In the genomic region with DNA sequence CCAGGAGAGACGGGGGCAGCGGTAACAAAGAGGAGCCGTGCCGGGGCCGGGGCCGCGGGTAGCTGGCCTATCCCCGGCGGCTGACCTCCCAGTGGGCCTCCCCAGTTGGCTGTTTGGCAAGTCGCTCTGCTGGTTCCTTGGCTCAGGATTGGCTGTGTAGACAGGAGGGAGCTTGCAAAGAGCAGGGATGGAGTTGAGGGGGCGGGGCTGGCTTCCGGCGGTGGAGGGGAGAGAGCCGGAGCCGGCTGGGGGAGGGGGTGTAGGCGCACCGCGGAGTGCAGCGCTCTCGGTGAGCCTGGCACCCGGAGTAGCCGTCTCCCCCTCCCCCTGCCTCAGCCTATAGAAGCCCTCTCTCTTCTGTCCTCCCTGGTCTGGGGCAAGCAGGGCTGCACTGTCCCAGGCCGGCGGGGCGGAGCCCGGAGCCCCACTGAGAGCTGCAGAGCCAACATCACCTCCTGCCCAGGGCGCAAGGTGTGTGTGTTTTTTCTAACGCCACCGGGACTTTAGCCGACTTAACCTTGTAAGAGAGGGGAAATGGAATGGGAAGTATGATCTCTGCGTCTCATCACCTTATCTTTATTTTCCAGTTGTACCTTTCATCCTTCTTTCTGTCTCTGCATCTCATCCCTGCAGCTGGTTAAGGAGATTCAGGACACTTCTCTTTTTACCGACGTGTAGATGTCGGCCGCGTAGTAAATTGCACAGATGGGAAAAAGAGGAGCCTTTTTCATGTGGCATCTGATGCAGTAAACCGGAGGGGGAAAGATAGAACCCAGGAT, we compare ENCODE assay signal across 8 mouse cellular contexts. TPM values are rescaled to one million over a fixed set of nuclear protein-coding genes. Genes with fewer than 3 reads are reported as not detected.
DNase-seq lines count a peak whose midpoint lies in the region; ATAC-seq and TF ChIP-seq lines count a peak whose summit lies in the region.

No protein-coding gene starts in this region.

- H3K9ac ChIP-seq in forebrain, embryonic 15.5 days (replicated peaks), result peak overlapping the region; percentile 82
- H3K9ac ChIP-seq in lung, embryonic 14.5 days, result peak overlapping the region; percentile 73

- WGBS in forebrain, embryonic 15.5 days, result under 1% methylated on average over 30 of the region's 37 CpGs
- under 1% methylated on average over 32 of the region's 37 CpGs for WGBS in lung, embryonic 14.5 days
- 1% methylated on average over 37 of the region's 37 CpGs for WGBS in olfactory bulb, adult 2 months
- WGBS in thymus, adult 2 months, result under 1% methylated on average over 36 of the region's 37 CpGs

- peak overlapping the region; percentile 83 for H3K4me3 ChIP-seq in forebrain, embryonic 15.5 days
- peak overlapping the region; percentile 83 for H3K4me3 ChIP-seq in layer of hippocampus, adult 2 months
- H3K4me3 ChIP-seq in lung, embryonic 14.5 days (ENCODE audit: low read depth, low read length), result peak overlapping the region; percentile 69
- H3K4me3 ChIP-seq in olfactory bulb, adult 2 months (ENCODE audit: insufficient read depth, low read depth, low read length), result peak overlapping the region; percentile 97
- H3K4me3 ChIP-seq in thymus, adult 2 months (ENCODE audit: control insufficient read depth, insufficient read depth, low read length), result peak overlapping the region; percentile 88

- peak overlapping the region; percentile 76 for H3K4me2 ChIP-seq in forebrain, embryonic 15.5 days (replicated peaks)
- peak overlapping the region; percentile 66 for H3K4me2 ChIP-seq in lung, embryonic 14.5 days

- no peaks in the 10 kb centered on the region for H3K27me3 ChIP-seq in forebrain, embryonic 15.5 days
- H3K27me3 ChIP-seq in lung, embryonic 14.5 days (ENCODE audit: insufficient read depth, low read length), result no peaks in the 10 kb centered on the region
- no peaks in the 10 kb centered on the region for H3K27me3 ChIP-seq in thymus, adult 2 months (ENCODE audit: control insufficient read depth, insufficient read depth, low read length)

- TF ChIP-seq CTCF in layer of hippocampus, adult 2 months (conservative IDR thresholded peaks at IDR 0.05), result no peak
- TF ChIP-seq CTCF in lung, embryonic 14.5 days (IDR thresholded peaks at IDR 0.05; ENCODE audit: low read depth), result no peak
- no peak for TF ChIP-seq CTCF in olfactory bulb, adult 2 months (IDR thresholded peaks at IDR 0.05; ENCODE audit: insufficient read depth, low read depth, low read length)
- no peak for TF ChIP-seq CTCF in thymus, adult 2 months (IDR thresholded peaks at IDR 0.05; ENCODE audit: borderline replicate concordance, control insufficient read depth, extremely low read depth, insufficient read depth, low read length, poor library complexity)

- peak; percentile 99 for ATAC-seq in forebrain, embryonic 15.5 days (replicated peaks)
- ATAC-seq in lung, embryonic 14.5 days (ENCODE audit: insufficient read depth), result peak; percentile 100

- H3K36me3 ChIP-seq in forebrain, embryonic 15.5 days, result no peaks in the 10 kb centered on the region
- no peaks in the 10 kb centered on the region for H3K36me3 ChIP-seq in lung, embryonic 14.5 days (ENCODE audit: insufficient read depth)
- no peaks in the 10 kb centered on the region for H3K36me3 ChIP-seq in thymus, adult 2 months (ENCODE audit: control insufficient read depth, insufficient read depth, low read length)

- peaks cover 59% of the 10 kb centered on the region for H3K4me1 ChIP-seq in forebrain, embryonic 15.5 days
- peaks cover 2% of the 10 kb centered on the region; the same call in 1 of the 2 replicates for H3K4me1 ChIP-seq in lung, embryonic 14.5 days (ENCODE audit: insufficient read depth)
- peaks cover 10% of the 10 kb centered on the region for H3K4me1 ChIP-seq in olfactory bulb, adult 2 months (ENCODE audit: control insufficient read depth, insufficient read depth, low read length)
- peaks cover 9% of the 10 kb centered on the region for H3K4me1 ChIP-seq in thymus, adult 2 months (replicated peaks; ENCODE audit: control insufficient read depth, insufficient read depth, low read length)

- DNase-seq in ES-CJ7 (ENCODE audit: low read depth, low spot score), result peak; percentile 97
- DNase-seq in cerebellum, adult 11 months, result peak; percentile 93
- DNase-seq in heart, postnatal 36 days, result peak; percentile 86 to 89
- DNase-seq in layer of hippocampus, adult 2 months (ENCODE audit: low spot score in 2 of 2), result peak; percentile 91 to 96
- DNase-seq in lung, embryonic 14.5 days, result peak; percentile 96
- DNase-seq in thymus, adult 2 months, result peak; percentile 87

- intact Hi-C loops in heart, postnatal 36 days (cut with DNase I), result no loop called here

- no peaks in the 10 kb centered on the region for H3K9me3 ChIP-seq in forebrain, embryonic 15.5 days
- no peaks in the 10 kb centered on the region for H3K9me3 ChIP-seq in lung, embryonic 14.5 days (ENCODE audit: low read depth, low read length)

- TF ChIP-seq POLR2A in olfactory bulb, adult 2 months (IDR thresholded peaks at IDR 0.05; ENCODE audit: insufficient read depth, low read depth, low read length), result no peak; the same call in 1 of the 2 replicates
- peak; percentile 38; the same call in 1 of the 2 replicates for TF ChIP-seq POLR2A in thymus, adult 2 months (IDR thresholded peaks at IDR 0.05; ENCODE audit: control insufficient read depth, extremely low read depth, insufficient read depth, low read length, poor library complexity)

- peak overlapping the region; percentile 90 for H3K27ac ChIP-seq in forebrain, embryonic 15.5 days (replicated peaks)
- H3K27ac ChIP-seq in layer of hippocampus, adult 2 months, result peak overlapping the region; percentile 89
- peak overlapping the region; percentile 82 for H3K27ac ChIP-seq in lung, embryonic 14.5 days (ENCODE audit: low read depth)
- peak overlapping the region; percentile 93 for H3K27ac ChIP-seq in olfactory bulb, adult 2 months (ENCODE audit: insufficient read depth, low read depth, low read length)
- no peak overlapping the region for H3K27ac ChIP-seq in thymus, adult 2 months (ENCODE audit: control insufficient read depth, insufficient read depth, low read length)

RNA-seq across cellular contexts. Expression of a gene that starts 21.1 kb away (rescaled TPM):
- polyA plus RNA-seq in forebrain, embryonic 15.5 days (2015; fragmentation: Nextera tagmentation; extraction: Ambion mirVana), result 20.0 and 20.5 TPM in 2 replicates
- 10 to 100 TPM; 11.7 to 12.3 TPM for total RNA-seq in heart, postnatal 36 days (2021)
- total RNA-seq in layer of hippocampus, adult 2 months (2021), result 10 to 100 TPM; 29.5 to 30.3 TPM
- polyA plus RNA-seq in lung, embryonic 14.5 days (2014; fragmentation: Nextera tagmentation; extraction: Ambion mirVana), result 17.8 and 17.9 TPM in 2 replicates
- not detected in 2 replicates for polyA plus RNA-seq in olfactory bulb, adult 2 months (2012; ENCODE audit: insufficient read depth, insufficient read length, low replicate concordance, missing spikeins)
- 17.6 and 18.9 TPM in 2 replicates for polyA plus RNA-seq in thymus, adult 2 months (2012; rRNA removed)

RNA-seq across cellular contexts. Expression of a gene that starts 35.4 kb away (rescaled TPM):
- 33.3 TPM in 2 replicates for polyA plus RNA-seq in forebrain, embryonic 15.5 days (2015; fragmentation: Nextera tagmentation; extraction: Ambion mirVana)
- total RNA-seq in heart, postnatal 36 days (2021), result 10 to 100 TPM; 26.2 to 28.4 TPM
- 10 to 100 TPM; 19.5 to 20.1 TPM for total RNA-seq in layer of hippocampus, adult 2 months (2021)
- polyA plus RNA-seq in lung, embryonic 14.5 days (2014; fragmentation: Nextera tagmentation; extraction: Ambion mirVana), result 37.5 and 38.5 TPM in 2 replicates
- polyA plus RNA-seq in olfactory bulb, adult 2 months (2012; ENCODE audit: insufficient read depth, insufficient read length, low replicate concordance, missing spikeins), result not detected in 2 replicates
- 41.7 and 45.7 TPM in 2 replicates for polyA plus RNA-seq in thymus, adult 2 months (2012; rRNA removed)

RNA-seq across cellular contexts. Expression of a gene that starts 49.8 kb away (rescaled TPM):
- polyA plus RNA-seq in forebrain, embryonic 15.5 days (2015; fragmentation: Nextera tagmentation; extraction: Ambion mirVana), result 121 TPM in 2 replicates
- total RNA-seq in heart, postnatal 36 days (2021), result 1 to 10 TPM; 6.1 to 7.0 TPM
- total RNA-seq in layer of hippocampus, adult 2 months (2021), result 10 to 100 TPM; 11.1 to 13.3 TPM
- polyA plus RNA-seq in lung, embryonic 14.5 days (2014; fragmentation: Nextera tagmentation; extraction: Ambion mirVana), result 73.8 and 75.6 TPM in 2 replicates
- polyA plus RNA-seq in olfactory bulb, adult 2 months (2012; ENCODE audit: insufficient read depth, insufficient read length, low replicate concordance, missing spikeins), result not detected in 2 replicates
- 275 TPM in 2 replicates for polyA plus RNA-seq in thymus, adult 2 months (2012; rRNA removed)
